Mouse (Mus musculus): ENCODE data around the gene Gm49388. TPM values are rescaled to one million over a fixed set of nuclear protein-coding genes. Genes with fewer than 3 reads are reported as not detected.
"Not testable (repeated sequence)": the region's sequence is repeated elsewhere in the genome, so short reads cannot be mapped to it uniquely, and the experiment has no call there.

The Gm49388 gene
- polyA plus RNA-seq, 1 experiment from 2014 or later: not detected

DNA sequence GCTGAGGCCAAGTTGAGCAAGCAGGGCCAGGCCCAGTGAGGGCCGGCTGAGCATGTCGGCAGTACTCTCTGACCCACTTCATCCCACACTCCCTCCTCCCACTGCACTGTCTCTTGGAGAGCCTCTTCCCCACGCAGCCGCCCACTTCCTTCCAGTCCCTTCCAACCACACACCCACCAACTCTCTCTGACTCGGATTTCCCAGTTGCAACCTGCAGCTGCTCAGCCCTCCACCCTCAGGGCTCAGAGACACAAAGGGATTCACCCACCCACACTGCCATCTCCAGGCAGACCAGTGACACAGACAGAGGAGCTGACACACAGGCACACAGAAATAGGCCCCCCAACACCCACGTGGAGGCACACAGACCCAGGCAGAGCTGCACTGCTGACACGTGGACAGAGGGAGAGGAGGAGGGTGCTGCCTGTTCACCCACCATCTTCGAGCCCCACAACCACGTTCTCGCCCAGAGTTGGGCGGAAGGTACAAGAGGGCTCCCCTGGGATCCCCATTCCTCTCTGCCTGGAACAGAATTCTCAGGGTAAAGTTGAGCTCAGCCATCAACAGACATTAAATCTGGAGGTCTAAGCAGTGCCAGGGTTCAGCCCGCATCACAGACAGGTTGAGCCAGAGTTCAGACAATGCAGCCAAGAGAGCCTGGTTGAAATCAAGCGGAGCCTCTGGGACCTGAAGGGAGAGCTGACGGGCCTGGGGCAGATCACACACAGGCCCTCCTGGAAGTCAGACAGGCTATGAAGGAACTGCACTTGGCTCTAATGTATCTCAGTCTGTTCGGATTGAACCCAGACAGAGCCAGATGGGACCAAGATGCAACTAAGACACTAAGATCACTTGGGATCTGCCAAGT lies 30.8 kb downstream of the Gm49388 start:
- no peak overlapping the region for H3K4me3 ChIP-seq
- 68% methylated on average over 15 of the region's 15 CpGs for WGBS
- peaks cover 6% of the 10 kb centered on the region for H3K4me1 ChIP-seq
- no peaks in the 10 kb centered on the region for H3K27me3 ChIP-seq (ENCODE audit: low read depth, poor library complexity, severe bottlenecking)
- DNase-seq (ENCODE audit: low spot score): no peak
- no peak overlapping the region for H3K27ac ChIP-seq
- H3K36me3 ChIP-seq: peaks cover 41% of the 10 kb centered on the region
- no peaks in the 10 kb centered on the region for H3K9me3 ChIP-seq (replicated peaks)

DNA sequence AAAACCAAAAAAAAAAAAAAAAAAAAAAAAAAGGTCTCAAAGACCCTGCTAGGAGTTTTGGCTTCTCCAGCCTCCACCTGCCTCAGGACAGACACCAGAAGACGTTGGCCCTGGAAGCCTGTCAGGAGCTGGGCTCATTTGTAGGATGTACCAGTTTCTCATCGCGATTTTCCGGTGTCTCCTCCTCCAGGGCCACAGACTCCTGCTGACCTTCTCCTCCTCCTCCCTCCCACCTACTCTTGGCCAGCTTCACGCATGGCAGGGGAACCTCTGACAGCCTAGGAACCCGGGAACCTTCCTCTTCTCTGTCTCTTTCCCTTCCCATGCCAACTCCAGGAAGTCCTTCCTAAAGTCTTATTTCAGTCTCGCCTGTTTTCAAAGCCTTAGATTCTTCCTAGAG lies 31.6 kb downstream of the Gm49388 start:
- H3K36me3 ChIP-seq: peaks cover 34% of the 10 kb centered on the region
- H3K4me3 ChIP-seq: no peak overlapping the region
- no peak overlapping the region for H3K27ac ChIP-seq
- 70% methylated on average over 7 of the region's 7 CpGs for WGBS
- DNase-seq (ENCODE audit: low spot score): no peak
- H3K27me3 ChIP-seq (ENCODE audit: low read depth, poor library complexity, severe bottlenecking): no peaks in the 10 kb centered on the region
- H3K9me3 ChIP-seq (replicated peaks): no peaks in the 10 kb centered on the region
- H3K4me1 ChIP-seq: peaks cover 15% of the 10 kb centered on the region

GRCm38 (mm10) chr7:127817776-127818175 lies 32.4 kb downstream of the Gm49388 start:
- H3K36me3 ChIP-seq: peaks cover 28% of the 10 kb centered on the region
- WGBS: 96% methylated on average over 5 of the region's 5 CpGs
- no peak for DNase-seq (ENCODE audit: low spot score)
- H3K4me3 ChIP-seq: no peak overlapping the region
- H3K27me3 ChIP-seq (ENCODE audit: low read depth, poor library complexity, severe bottlenecking): no peaks in the 10 kb centered on the region
- no peak overlapping the region for H3K27ac ChIP-seq
- peaks cover 21% of the 10 kb centered on the region for H3K4me1 ChIP-seq
- no peaks in the 10 kb centered on the region for H3K9me3 ChIP-seq (replicated peaks)

- H3K4me3 ChIP-seq: no peak overlapping the region
- DNase-seq (ENCODE audit: low spot score): no peak
- peak overlapping the region; percentile 34; the same call in 1 of the 2 replicates for H3K27ac ChIP-seq
- 70% methylated on average over 13 of the region's 13 CpGs for WGBS
- H3K36me3 ChIP-seq: peaks cover 9% of the 10 kb centered on the region; the same call in 1 of the 2 replicates
- peaks cover 45% of the 10 kb centered on the region for H3K4me1 ChIP-seq
- H3K27me3 ChIP-seq (ENCODE audit: low read depth, poor library complexity, severe bottlenecking): no peaks in the 10 kb centered on the region
- H3K9me3 ChIP-seq (replicated peaks): no peaks in the 10 kb centered on the region; the same call in 1 of the 2 replicates
Observed at GRCm38 (mm10) chr7:127820836-127821509, 35.6 kb downstream of the Gm49388 start.

GRCm38 (mm10) chr7:127822494-127822893 lies 37.1 kb downstream of the Gm49388 start:
- 90% methylated on average over 3 of the region's 3 CpGs for WGBS
- H3K4me3 ChIP-seq: no peak overlapping the region
- peaks cover 45% of the 10 kb centered on the region for H3K4me1 ChIP-seq
- H3K27ac ChIP-seq: no peak overlapping the region
- H3K36me3 ChIP-seq: peaks cover 5% of the 10 kb centered on the region; the same call in 1 of the 2 replicates
- H3K9me3 ChIP-seq (replicated peaks): no peaks in the 10 kb centered on the region; the same call in 1 of the 2 replicates
- no peak for DNase-seq (ENCODE audit: low spot score)
- H3K27me3 ChIP-seq (ENCODE audit: low read depth, poor library complexity, severe bottlenecking): no peaks in the 10 kb centered on the region

- H3K4me1 ChIP-seq: peaks cover 45% of the 10 kb centered on the region
- H3K27ac ChIP-seq: peak overlapping the region; percentile 92
- no peaks in the 10 kb centered on the region; the same call in 1 of the 2 replicates for H3K9me3 ChIP-seq (replicated peaks)
- peak overlapping the region; percentile 91 for H3K4me3 ChIP-seq
- H3K36me3 ChIP-seq: no peaks in the 10 kb centered on the region
- no peak for DNase-seq (ENCODE audit: low spot score)
- 73% methylated on average over 11 of the region's 11 CpGs for WGBS
- H3K27me3 ChIP-seq (ENCODE audit: low read depth, poor library complexity, severe bottlenecking): no peaks in the 10 kb centered on the region
Observed at GRCm38 (mm10) chr7:127823236-127824171, 38.1 kb downstream of the Gm49388 start.

GRCm38 (mm10) chr7:127824176-127824871 lies 38.9 kb downstream of the Gm49388 start, which contains the start of the genes Stx4a and Stx1b:
TSS of gene Stx4a (plus strand) at chr7:127824294.
TSS of gene Stx1b (minus strand) at chr7:127824549.
- Histone ChIP-seq H3K27me3 (ENCODE audit: low read depth, poor library complexity, severe bottlenecking) (no peaks in the 10 kb centered on the region), H3K4me1 (peaks cover 45% of the 10 kb centered on the region), H3K27ac (peak within 1 kb of the TSS; percentile 92), H3K4me3 (peak within 1 kb of the TSS; percentile 91), H3K36me3 (no peaks in the 10 kb centered on the region), H3K9me3 (replicated peaks) (no peaks in the 10 kb centered on the region; the same call in 1 of the 2 replicates)
- 3% methylated on average over 33 of the region's 38 CpGs for WGBS
- peak; percentile 83 for DNase-seq (ENCODE audit: low spot score)

DNA sequence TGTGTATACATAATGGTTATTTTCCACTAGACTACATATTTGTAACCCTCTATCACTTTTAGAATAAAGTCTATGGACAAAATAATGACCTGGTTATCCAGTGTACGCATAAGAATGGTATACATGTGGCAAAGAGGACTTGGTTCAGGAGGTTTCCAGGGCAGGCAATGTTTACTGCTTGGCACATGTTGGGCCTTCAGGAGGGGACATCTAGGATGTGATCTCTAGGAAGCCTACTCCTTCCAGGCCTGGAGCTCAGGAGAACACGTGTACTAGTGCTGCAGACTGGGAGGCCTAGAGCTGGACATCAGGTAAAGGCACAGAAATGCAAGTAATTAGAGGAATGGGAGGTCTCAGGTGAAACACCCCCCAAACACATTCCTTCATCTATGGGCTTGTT lies 50.1 kb downstream of the Gm49388 start:
- 88% methylated on average over 2 of the region's 2 CpGs for WGBS
- H3K27ac ChIP-seq: no peak overlapping the region
- no peaks in the 10 kb centered on the region for H3K4me1 ChIP-seq
- H3K4me3 ChIP-seq: no peak overlapping the region
- no peaks in the 10 kb centered on the region for H3K36me3 ChIP-seq
- H3K9me3 ChIP-seq (replicated peaks): no peaks in the 10 kb centered on the region
- no peak for DNase-seq (ENCODE audit: low spot score)
- no peaks in the 10 kb centered on the region for H3K27me3 ChIP-seq (ENCODE audit: low read depth, poor library complexity, severe bottlenecking)

DNA sequence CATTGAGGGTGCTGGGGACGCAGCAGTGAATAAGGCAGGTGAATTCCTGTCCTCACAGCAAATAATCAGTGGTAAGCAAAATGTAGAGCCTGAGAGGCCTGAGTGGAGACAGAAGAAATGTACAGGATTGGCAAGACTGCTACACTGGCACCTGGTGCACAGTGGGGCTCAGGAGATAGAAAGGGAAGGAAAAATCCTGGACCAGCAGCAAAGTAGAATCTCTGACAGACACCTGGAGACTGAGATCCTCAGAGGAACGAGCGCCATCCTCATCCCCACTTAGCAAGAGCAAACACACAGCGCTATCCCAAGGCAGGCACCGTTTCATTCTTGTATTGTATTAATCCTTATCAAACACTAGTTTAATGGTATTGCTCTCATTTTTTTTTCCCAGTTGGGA lies 52.1 kb downstream of the Gm49388 start:
- H3K4me3 ChIP-seq: no peak overlapping the region
- no peaks in the 10 kb centered on the region for H3K27me3 ChIP-seq (ENCODE audit: low read depth, poor library complexity, severe bottlenecking)
- peaks cover 15% of the 10 kb centered on the region for H3K4me1 ChIP-seq
- no peak overlapping the region for H3K27ac ChIP-seq
- DNase-seq (ENCODE audit: low spot score): no peak
- no peaks in the 10 kb centered on the region for H3K9me3 ChIP-seq (replicated peaks)
- H3K36me3 ChIP-seq: no peaks in the 10 kb centered on the region
- 94% methylated on average over 5 of the region's 5 CpGs for WGBS

GRCm38 (mm10) chr7:127837878-127838277 lies 52.5 kb downstream of the Gm49388 start:
- WGBS: 75% methylated on average over 4 of the region's 4 CpGs

GRCm38 (mm10) chr7:127840031-127840430 lies 54.6 kb downstream of the Gm49388 start:
- Histone ChIP-seq H3K4me1 (peaks cover 20% of the 10 kb centered on the region), H3K36me3 (peaks cover 16% of the 10 kb centered on the region)
- H3K9me3 ChIP-seq (replicated peaks); H3K27me3 ChIP-seq (ENCODE audit: low read depth, poor library complexity, severe bottlenecking); DNase-seq (ENCODE audit: low spot score); H3K27ac ChIP-seq; H3K4me3 ChIP-seq: not testable (repeated sequence)
- WGBS: 75% methylated on average over 2 of the region's 2 CpGs

More at GRCm38 (mm10) chr7:127837878-127838277, 52.5 kb downstream of the Gm49388 start:
- not testable (repeated sequence) for H3K9me3 ChIP-seq (replicated peaks); H3K27me3 ChIP-seq (ENCODE audit: low read depth, poor library complexity, severe bottlenecking); H3K27ac ChIP-seq; DNase-seq (ENCODE audit: low spot score); H3K36me3 ChIP-seq; H3K4me3 ChIP-seq
- H3K4me1 ChIP-seq: peaks cover 19% of the 10 kb centered on the region

DNA sequence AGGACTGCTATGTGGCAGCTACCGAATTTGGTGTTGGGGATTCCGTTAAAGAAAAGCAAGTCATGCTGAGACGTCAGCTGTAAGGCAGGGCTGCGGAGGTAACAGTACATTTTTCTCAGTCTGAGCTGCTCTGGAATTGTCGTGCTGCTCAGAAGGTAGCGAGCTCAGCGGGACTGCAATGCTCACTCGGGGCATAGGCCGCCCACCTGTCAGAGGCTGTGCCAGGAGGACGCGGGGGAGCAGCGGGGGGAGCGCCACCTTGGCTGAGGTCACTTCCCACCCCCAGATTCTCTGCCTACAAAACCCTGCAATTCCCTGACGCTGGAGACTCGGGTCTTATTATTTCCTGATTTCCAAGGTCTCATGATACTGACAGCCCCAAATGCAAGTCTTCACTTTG lies 55.5 kb downstream of the Gm49388 start:
- H3K9me3 ChIP-seq (replicated peaks): no peaks in the 10 kb centered on the region
- H3K4me1 ChIP-seq: peaks cover 20% of the 10 kb centered on the region
- H3K27ac ChIP-seq: peak overlapping the region; percentile 88
- H3K27me3 ChIP-seq (ENCODE audit: low read depth, poor library complexity, severe bottlenecking): no peaks in the 10 kb centered on the region
- H3K4me3 ChIP-seq: peak overlapping the region; percentile 86
- H3K36me3 ChIP-seq: peaks cover 20% of the 10 kb centered on the region
- 6% methylated on average over 15 of the region's 15 CpGs for WGBS
- peak; percentile 44 for DNase-seq (ENCODE audit: low spot score)

Data from limb, embryonic 10.5 days (tissue).